Mouse (Mus musculus) NIH3T3 (cell line): ENCODE measurements around the gene Dlx6.

Experiments used
- DNase-seq: peaks from one replicate; pipeline ENCODE4 v3.0.0-alpha.2; 2012; ENCODE audit warnings: low read depth

Dlx6 gene

DNA sequence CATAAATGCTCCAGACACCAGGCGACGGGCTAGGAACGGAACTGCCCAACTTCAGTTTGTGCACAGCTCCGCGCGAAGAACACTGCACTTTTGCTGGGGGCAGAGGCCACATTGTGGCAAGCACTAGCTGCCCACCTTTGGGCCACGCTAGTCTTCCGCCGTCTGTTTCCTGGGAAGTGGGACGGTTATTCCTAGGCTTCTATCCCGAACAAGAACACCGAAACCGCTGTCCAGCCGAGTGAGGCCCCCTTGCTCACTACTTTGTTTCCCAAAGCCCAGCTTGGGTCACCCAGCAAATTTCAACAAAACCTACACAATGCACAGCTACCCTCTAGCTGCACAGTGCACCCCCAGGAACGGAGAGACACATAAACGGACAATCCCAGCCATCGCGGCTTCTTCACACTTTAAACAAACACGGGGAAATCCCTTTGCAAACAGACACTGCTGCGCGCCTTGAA is 3.2 kb upstream of the Dlx6 start:
- no peak for DNase-seq

DNA sequence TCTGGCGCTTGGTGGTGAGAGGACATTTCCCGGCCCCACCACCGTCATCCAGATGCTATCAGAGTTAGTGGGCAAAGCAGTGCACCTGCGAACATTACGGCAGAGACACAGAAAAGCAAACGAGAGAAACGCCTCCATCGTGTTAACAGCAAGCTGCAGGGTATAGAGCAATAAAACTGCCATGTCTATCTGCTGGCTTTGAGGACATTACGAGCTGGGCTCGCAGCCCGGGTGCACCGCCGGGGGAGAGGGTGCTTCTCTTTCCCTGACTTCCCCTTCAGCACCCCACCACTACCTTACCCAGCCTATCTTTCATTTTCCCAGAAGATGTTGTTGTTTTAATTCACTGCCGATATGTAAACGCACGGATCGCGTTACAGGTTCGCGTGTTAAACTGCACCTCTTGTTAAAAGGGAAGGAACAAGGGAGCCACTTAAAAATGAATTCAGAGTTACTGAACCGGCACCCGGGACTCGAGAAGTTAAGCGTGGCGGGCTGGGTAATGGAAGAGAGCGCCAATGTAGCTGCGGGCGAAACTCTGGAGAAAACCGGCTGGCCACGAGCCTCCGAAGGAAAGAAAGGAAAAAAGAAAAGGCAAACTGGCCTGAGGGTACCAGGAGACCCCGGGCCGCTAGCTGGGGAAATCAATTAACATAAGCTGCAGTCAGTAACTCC is 2.6 kb upstream of the Dlx6 start:
- no peak for DNase-seq

DNA sequence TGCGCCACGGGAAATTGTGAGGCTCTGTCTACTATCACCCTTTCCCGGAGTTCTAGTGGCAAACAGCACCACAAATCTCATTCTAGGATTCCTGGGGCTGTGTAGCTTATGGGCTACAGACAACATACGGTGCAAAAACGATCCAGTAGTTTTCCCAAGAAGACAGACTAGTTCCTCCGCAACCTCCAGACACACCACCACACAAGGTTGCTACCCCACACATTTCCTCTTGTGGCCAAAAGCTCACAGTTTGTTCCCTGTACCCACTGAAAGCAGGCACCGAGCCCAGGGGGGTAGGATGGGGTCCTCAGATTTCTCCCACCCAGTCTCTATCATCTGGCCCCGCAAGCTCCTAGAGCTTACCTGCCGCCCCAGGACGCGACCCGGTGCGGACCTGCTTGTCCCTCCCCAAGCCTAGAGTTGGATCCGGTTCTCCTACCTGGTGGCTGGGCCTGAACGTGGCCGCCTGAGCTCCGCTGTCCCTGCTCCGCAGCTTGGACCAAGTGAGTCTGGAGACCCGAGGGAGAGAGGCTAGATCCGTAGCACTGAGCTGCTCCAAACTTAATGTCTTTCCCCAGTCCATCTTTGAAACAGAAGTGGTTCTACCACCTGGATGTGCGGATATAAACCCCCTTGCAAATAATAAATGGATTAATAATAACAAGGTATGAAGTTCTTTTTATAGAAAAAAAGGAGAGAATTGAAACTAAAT is 1.9 kb upstream of the Dlx6 start:
- DNase-seq = no peak

DNA sequence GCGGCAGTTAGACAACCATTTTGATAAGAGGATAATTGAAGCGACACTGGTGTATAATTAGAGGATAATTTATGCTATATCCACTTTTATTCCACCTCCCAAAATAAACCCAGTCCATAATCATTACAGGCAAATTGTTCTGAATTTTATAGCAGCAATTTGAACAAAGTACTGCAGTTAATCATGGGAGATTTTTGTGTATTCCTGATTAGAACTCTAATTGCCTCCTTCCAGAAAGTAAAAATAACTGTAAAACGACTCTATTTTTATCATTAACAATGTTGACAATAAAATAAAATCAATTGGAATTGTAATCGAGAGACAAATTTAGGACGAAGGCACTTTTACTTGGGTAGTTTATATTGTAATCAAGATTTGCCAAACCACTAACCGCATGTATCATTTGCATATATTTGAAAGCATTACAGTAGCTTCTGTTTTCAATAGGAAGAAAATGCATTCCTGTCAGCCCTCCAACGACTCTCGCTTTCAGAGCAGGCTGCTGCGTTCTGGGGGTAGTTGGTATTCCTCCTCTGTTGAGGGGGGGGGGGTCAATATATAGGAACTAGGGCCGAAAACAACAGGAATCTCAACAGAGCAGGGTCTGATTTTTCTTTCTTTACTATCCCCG is 1.2 kb upstream of the Dlx6 start:
- DNase-seq = no peak

DNA sequence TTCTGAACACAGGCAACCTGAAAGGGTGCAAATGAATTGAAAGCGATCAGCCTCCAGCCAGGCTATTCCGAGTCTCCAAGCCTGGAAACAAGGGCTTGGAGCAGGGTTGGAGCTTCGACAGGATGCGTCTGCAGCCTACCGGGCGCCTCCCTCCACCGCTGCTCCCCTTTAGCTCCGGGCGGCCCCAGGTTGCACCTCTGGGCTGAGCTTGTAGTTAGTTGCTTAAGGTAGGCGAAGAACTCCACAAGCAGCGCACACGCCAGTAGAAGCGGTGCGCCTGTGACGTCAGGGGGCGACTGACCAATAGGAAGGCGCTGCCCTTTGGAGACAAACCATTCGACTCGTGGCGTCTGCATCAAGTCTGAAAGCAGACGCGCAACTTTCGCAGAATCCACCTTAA is 523 bp upstream of the Dlx6 start:
- DNase-seq = no peak

DNA sequence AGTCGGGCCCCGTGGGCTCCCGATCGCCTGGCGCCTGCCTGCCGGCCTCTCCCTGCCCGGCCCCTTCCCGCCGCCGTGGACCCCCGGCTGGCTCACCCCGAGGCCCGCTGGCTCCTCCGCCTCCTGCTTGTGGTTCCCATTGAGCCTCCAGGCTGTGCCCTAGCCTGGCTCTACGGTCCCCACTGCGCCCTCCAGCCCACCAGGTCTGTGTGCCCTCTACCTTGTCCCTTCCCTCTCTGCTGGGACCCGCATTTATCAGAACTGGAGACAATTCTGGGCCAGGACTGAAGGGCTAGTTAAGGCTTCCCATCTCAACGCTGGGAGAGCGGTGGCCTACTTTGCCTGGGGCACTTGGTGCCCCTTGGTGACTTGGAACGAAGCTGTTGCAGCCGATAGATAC is 821 bp downstream of the Dlx6 start:
- no peak for DNase-seq

DNA sequence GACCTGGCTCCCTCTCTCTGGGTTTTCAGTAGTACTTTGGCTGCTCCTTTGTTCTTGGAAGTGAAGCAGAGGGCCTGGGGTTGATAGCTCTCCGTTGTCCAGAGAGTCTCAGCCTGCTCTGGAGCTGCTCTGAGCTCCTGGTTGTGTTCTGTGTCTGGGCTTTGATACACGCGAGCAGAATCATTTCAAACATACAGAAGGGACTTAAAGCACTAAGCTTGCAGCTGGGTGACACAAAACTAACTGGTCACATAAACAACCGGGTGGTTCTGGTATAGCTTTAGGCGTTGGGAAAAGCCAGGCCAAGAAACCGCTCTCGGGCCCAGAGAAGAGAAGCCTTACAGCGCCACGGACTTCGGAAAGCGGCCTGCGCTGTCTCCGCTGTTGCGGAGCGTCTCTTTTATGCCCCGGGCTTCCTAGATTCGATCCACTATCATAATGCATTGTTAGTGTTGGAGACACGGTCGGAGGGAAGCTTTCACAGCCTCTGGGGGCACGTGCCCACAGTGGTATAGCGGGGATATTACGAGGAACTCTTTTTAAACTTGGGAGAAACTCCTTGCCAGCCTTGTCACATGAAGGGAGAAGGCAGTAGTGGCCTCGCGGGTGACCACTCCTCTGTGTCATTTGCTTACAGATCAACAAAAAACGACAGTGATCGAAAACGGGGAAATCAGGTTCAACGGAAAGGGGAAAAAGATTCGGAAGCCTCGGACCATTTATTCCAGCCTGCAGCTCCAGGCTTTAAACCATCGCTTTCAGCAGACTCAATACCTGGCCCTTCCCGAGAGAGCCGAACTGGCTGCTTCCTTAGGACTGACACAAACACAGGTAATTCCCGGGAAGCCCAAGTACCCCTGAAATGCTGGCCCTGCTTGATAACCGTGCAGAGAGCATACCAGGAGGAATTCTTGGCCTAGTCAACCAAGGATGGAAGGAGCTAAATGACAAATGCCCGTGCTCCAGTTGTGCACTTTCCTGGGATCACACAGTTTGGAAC is 1.6 kb downstream of the Dlx6 start:
- no peak for DNase-seq

DNA sequence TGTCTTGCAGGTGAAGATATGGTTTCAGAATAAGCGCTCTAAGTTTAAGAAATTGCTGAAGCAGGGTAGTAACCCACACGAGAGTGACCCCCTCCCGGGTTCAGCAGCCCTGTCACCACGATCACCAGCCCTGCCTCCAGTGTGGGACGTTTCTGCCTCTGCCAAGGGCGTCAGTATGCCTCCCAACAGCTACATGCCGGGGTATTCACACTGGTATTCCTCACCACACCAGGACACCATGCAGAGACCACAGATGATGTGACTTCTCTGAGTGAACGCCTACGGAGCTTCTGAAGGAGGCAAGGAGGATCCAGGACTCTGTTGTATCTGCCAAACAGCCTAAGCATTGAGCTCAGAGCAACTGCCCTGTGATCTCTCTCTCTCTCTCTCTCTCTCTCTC is 3.9 kb downstream of the Dlx6 start:
- DNase-seq = no peak

DNA sequence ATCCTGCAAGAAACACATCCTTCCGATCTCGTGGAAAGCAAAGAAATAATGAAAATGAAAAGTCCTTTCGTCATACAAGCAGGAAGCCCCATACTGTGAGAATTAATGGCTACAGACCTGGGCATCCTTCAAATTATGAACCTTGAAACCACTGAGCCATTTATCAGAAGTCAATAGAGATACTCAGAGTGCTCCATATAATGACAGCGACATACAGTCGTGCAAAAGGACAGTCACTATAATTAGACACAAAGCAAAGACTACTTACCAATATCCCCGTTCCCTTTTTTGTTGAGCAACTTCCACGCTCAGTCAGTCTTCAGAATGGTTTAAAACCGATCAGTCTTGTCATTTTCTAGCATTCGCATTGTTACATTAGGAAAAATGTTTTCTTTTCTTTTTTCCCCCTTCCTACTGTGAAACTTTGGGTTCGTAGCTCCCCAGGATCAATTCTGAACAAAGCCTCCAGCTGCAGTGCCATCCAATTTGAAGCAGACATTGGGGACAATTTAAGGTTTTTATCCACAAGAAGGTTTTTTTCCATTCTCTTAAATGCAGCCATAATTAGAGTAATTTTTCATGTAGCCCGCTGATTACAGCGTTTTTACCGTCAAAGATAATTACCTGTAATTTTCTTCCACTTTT is 6.0 kb downstream of the Dlx6 start:
- DNase-seq = no peak

DNA sequence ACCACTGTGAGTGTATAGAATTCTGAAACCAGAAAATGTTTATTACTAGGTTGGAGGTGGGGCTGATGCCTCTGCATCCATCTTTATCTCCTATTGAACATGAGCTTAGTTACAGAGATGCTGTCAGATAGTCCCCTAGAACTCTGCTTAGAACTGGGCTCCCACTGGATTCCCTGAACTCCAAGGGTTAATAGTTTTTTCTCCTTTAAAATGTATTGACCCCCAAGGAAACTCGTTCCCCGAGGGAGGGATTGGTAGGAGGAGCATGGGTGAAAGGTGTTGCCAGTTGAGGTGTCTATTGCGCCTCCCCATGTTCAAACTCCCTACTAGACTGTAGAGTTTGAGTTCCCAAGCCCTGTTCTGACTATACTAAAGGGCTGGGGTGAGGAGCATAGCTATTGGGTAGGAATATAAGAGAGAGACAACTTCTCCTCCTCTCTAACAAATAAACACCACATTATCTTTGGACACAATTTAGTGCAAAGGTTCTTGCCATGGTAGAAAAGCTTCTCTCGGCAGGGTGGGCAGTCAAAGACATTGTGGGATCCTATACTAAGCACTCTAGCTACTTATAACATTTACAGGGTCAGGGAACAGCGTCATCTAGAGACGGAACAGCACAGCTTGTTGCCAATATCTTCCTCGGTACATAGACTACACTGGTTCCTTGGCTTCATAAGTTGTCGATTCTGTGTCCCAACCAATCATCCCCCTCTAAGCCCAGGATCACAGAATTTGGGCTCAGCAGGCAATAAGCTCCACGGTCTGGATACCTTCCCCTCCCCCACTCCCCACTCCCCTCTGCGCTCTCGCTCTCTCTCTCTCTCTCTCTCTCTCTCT is 7.0 kb downstream of the Dlx6 start:
- DNase-seq = no peak

DNA sequence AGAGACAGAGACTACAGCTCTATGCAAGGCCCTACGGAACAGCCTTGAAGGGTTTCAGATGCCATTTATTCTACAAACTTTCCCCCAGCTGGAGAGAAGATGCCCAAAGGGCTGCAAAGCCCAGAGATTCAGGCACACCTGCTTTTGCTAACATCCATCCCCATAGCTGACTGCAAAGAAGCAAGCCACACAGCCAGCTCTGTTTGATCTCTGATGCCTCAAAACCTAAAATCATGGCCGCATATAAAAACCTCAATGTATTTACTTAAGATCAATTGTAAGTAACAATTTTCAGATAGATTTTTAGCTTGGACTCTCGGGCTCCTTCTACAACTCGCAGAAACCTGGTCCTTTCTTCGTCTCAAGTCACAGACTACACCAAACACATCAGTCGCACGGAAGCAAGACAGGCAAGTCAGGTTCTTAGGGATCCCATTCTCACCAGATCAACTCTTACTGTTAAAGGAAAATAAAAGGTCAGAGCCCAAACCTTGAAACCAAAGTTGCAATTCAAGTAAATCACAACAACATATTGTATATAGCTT is 7.8 kb downstream of the Dlx6 start:
- no peak for DNase-seq

DNA sequence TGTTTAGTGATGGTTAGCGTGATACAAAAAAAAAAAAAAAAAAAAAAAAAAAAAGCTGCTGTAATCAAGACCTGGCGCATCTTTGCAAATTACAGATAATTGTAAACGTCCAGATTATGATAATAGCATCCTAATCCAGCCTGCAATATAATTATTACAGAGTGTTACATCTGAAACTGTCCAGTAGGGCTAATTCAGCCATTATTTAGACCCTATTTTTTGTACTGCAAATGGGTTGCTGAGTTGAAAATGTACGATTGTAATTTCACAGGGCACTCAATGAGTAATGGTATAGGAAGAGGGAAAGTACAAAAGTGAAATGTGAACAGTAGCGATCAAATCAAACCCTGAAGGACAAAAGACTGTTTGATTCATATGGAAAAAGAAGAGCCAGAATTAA is 8.6 kb downstream of the Dlx6 start:
- no peak for DNase-seq

DNA sequence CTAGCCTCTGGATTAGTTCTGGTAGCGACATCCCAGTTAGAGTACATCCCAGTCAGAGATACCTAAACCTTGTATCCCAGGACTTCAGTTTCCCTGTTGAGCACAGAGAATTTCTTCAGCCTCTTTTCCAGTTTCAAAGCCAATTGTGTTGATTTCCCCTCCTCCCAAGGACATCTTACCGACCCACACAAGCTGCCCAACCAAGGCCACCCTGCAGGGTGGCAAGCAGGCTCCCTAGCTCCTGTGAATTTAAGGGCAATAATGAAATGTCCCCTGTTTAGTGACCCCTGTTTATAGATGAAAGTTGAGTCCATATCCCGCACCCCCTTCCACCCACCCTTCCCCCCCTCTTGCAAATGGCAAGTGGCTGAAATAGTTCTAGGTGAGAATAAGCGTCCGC is 9.7 kb downstream of the Dlx6 start:
- DNase-seq = no peak

DNA sequence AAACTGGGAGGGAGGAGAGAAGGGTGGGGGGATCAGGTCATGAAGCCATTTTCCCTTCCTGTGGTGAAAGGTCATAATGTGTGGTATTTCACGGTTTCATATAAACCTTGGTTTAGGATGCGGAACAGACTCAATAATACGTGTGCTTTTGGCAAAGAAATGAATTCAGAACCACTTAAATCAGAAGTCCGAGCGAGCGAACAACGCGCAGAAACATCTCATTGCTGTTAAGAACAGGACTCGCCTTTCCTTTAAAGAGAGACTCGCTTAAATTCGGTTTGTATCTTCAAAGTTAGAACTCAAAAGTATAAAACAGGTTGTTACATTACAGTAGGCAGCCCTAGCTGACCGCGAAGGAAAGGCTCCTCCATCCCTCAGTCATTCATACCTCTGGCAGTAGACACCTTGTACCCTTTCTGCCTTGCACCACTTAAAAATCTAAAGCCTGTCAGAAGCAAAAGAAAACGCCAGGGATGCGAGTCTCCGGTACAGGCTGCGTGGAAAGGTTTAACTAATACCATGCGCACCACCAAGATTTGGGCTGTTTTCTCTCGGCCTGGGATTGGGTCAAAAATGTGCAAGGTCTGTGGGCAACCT is 10.4 kb downstream of the Dlx6 start:
- DNase-seq = no peak

DNA sequence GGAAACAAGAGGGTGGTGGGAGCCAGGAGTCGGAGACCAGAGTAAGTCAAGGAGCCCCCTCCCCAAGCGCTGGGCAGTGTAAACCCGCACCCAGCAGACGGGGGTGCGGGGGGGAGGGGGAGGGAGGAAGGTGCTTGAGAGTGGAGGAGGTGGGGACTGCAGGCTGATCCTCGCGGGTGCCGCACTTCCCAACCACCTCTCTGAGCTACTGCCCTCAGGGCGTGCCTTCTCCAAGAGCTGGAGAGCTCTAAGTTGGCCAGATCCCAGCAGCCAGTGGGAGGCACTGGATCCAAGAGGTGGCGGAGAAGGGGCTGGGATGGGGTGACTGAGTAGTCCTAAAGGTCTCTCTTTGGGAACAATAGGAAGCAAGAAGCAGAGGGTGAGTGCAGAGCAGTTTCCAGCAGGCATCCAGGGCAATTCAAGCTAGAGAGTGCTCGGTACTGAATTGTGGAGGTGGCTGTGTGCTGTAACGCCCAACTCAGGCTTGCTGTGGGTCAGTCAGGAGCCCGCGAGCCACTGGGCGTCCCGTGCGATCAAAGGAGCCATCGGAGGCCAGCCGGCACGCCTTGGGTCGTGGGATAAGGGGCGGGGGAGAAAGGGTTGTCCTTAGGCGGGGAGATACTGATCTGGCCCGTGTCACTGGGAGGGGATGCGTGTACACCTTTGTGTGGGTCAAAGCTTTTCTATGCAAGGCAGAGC is 11.1 kb downstream of the Dlx6 start:
- DNase-seq = no peak

DNA sequence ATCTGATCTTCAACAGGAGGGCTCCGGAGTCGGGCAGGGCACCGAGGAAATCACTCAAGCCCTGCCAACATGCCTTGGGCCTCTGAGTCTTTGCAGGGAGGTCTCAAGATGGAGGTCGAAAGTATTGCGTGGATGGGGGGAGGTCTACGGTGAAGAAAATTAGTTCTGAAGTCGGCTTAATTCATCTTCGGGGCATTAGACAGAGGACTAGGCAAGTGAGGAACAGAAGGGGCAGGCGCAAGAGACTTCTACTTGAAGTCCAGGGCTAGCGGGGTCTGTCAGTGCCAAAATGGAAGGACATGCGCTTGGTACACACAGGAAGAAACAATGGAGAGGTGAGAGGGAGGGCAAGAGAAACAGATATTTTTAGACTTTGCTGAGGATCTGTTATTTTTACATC is 12.0 kb downstream of the Dlx6 start:
- no peak for DNase-seq

DNA sequence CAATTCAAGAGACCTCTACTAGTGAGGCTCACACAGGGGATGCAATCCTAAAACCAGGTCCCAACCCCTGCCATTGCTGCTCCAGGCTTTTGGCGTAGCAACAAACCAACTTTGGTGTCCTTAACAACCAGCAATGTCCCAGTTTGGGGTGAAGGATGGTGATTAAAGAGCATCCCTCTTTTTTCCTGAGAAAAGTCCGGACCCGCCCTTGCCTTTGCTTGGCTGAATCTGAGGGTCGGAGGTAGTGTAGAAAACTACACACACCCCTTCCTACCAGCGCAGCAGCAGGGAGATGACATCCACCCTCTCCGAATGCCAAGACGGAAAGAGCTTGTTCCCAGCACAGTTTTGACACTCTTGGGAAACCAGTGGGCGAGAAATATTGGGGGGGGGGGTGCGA is 12.5 kb downstream of the Dlx6 start:
- DNase-seq = no peak

DNA sequence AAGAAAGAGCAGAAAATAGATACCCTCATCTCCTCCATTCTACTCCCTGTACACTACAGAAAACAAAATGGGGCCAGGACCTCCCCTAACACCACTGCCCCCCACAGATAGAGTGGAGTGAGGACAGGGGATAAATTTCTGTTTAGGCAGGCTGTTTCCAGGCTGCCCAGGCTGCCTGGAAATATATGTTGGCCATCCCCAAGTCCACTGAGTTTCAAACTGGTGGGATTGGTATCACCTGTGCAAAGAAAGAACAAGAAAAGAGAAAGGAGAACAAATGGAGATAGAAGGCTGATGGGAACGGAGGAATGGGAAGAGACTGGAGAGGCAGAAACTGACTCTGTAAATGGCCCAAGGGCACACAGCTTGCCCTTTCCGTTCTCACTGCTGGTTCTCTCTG is 13.1 kb downstream of the Dlx6 start:
- no peak for DNase-seq

DNA sequence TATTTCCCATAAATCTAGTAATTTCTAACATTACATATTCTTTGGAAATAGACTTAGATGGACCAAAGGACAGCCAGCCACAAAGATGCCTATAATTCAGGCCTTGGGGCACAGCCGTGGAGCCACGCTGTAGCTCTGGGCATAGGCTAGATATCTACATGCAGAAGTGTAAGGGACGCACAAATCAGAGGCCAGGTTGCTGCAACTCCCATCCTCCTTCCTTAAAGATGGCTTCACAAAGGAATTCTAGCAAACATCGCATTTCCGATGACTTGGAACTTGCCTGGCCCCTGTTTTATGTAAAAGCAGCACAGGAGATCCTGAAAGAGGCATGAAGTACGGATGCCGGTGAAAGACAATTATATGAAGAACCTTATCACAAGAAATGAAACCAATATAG is 13.6 kb downstream of the Dlx6 start:
- DNase-seq = no peak
